Mouse (Mus musculus) midbrain, embryonic 12.5 days (tissue): ENCODE data around the gene Ttc16. TPM values are rescaled to one million over a fixed set of nuclear protein-coding genes. Genes with fewer than 3 reads are reported as not detected.

Source experiments
- ATAC-seq: fragments of 200-750 bp; cut with Nextera tagmentation; 2 replicates; pipeline ENCODE4 v1.8.0; 2017; ENCODE audit warnings: low read depth, moderate TSS enrichment, moderate library complexity; ENCODE audit not compliant: low FRiP score
- H3K27ac ChIP-seq: fragments of 300-500 bp; sonication (generic); replicated peaks from 2 replicates; pipeline ENCODE4 v1.5.1; 2016; ENCODE audit warnings: mild to moderate bottlenecking
- H3K27me3 ChIP-seq: fragments of 300-500 bp; sonication (generic); 2 replicates; pipeline ENCODE4 v1.6.1; 2016; ENCODE audit warnings: mild to moderate bottlenecking
- H3K36me3 ChIP-seq: fragments of 300-500 bp; sonication (generic); 2 replicates; pipeline ENCODE4 v1.6.1; 2016
- H3K4me1 ChIP-seq: fragments of 300-500 bp; sonication (generic); 2 replicates; pipeline ENCODE4 v1.6.1; 2016
- H3K4me2 ChIP-seq: fragments of 300-500 bp; sonication (generic); replicated peaks from 2 replicates; pipeline ENCODE4 v1.6.1; 2016; ENCODE audit warnings: mild to moderate bottlenecking, moderate library complexity
- H3K4me3 ChIP-seq: fragments of 300-500 bp; sonication (generic); 2 replicates; pipeline ENCODE4 v1.5.1; 2016; ENCODE audit warnings: mild to moderate bottlenecking
- H3K9ac ChIP-seq: fragments of 300-500 bp; sonication (generic); replicated peaks from 2 replicates; pipeline ENCODE4 v1.6.1; 2016; ENCODE audit warnings: mild to moderate bottlenecking, moderate library complexity
- H3K9me3 ChIP-seq: fragments of 300-500 bp; sonication (generic); 2 replicates; pipeline ENCODE4 v1.6.1; 2016; ENCODE audit warnings: mild to moderate bottlenecking
- WGBS: fragments of 180-500 bp; shearing (Covaris S2); methylation state at CpG from one replicate; pipeline ENCODE4 v1.1.7; 2016; 5-methylcytosine and 5-hydroxymethylcytosine counted together
- polyA plus RNA-seq: library from polyadenylated mRNA; unstranded; fragments of >200 nt; fragmentation: Nextera tagmentation; extraction: Ambion mirVana; gene quantifications from 2 replicates; pipeline ENCODE4 v1.2.1, GENCODE M21; 2016

The Ttc16 gene
- polyA plus RNA-seq, 1 experiment from 2014 or later, result 0.20 TPM

- Histone ChIP-seq H3K27me3 (peaks cover 14% of the 10 kb centered on the region), H3K9me3 (no peaks in the 10 kb centered on the region), H3K27ac (peak within 1 kb of the TSS; percentile 87), H3K4me3 (peak within 1 kb of the TSS; percentile 69), H3K4me2 (peak within 1 kb of the TSS; percentile 56), H3K9ac (peak within 1 kb of the TSS; percentile 77), H3K36me3 (peaks cover 46% of the 10 kb centered on the region), H3K4me1 (peaks cover 10% of the 10 kb centered on the region)
- ATAC-seq, result peak; percentile 91
- under 1% methylated on average over 66 of the region's 66 CpGs for WGBS
These were observed 18.2 kb downstream of the Ttc16 start, which contains the start of gene Tor2a for GRCm38 (mm10) chr2:32757056-32757845. Gene Tor2a, plus strand, starts transcription at chr2:32757234.

- 31% methylated on average over 6 of the region's 6 CpGs for WGBS
- Histone ChIP-seq H3K4me3 (peak overlapping the region; percentile 69), H3K9me3 (no peaks in the 10 kb centered on the region)
These were observed 18.8 kb downstream of the Ttc16 start for GRCm38 (mm10) chr2:32756674-32757055.

GRCm38 (mm10) chr2:32752181-32752580 is 23.3 kb downstream of the Ttc16 start:
- Histone ChIP-seq H3K4me2 (peak overlapping the region; percentile 51), H3K9ac (peak overlapping the region; percentile 1; the same call in 1 of the 2 replicates), H3K4me3 (peak overlapping the region; percentile 37; the same call in 1 of the 2 replicates), H3K27me3 (peaks cover 16% of the 10 kb centered on the region), H3K36me3 (peaks cover 49% of the 10 kb centered on the region), H3K4me1 (peaks cover 26% of the 10 kb centered on the region), H3K9me3 (no peaks in the 10 kb centered on the region), H3K27ac (peak overlapping the region; percentile 75; the same call in 1 of the 2 replicates)
- ATAC-seq, result no peak
- WGBS, result 62% methylated on average over 10 of the region's 10 CpGs

More at GRCm38 (mm10) chr2:32756674-32757055, 18.8 kb downstream of the Ttc16 start:
- Histone ChIP-seq H3K36me3 (peaks cover 40% of the 10 kb centered on the region), H3K27ac (no peak overlapping the region), H3K4me2 (peak overlapping the region; percentile 35), H3K4me1 (peaks cover 16% of the 10 kb centered on the region), H3K9ac (no peak overlapping the region), H3K27me3 (peaks cover 16% of the 10 kb centered on the region)
- ATAC-seq, result peak; percentile 50

- Histone ChIP-seq H3K4me1 (peaks cover 25% of the 10 kb centered on the region), H3K36me3 (peaks cover 54% of the 10 kb centered on the region), H3K27me3 (peaks cover 16% of the 10 kb centered on the region), H3K27ac (peak overlapping the region; percentile 75), H3K4me3 (peak overlapping the region; percentile 37), H3K9me3 (no peaks in the 10 kb centered on the region), H3K4me2 (peak overlapping the region; percentile 51), H3K9ac (peak overlapping the region; percentile 49)
- no peak for ATAC-seq
- WGBS, result 18% methylated on average over 8 of the region's 10 CpGs
These were observed 23.8 kb downstream of the Ttc16 start for GRCm38 (mm10) chr2:32751665-32752033.

- Histone ChIP-seq H3K4me2 (peak overlapping the region; percentile 51), H3K4me3 (peak overlapping the region; percentile 37), H3K36me3 (peaks cover 60% of the 10 kb centered on the region), H3K9ac (peak overlapping the region; percentile 49), H3K4me1 (peaks cover 24% of the 10 kb centered on the region), H3K27me3 (peaks cover 16% of the 10 kb centered on the region), H3K9me3 (no peaks in the 10 kb centered on the region), H3K27ac (peak overlapping the region; percentile 75)
- 9% methylated on average over 31 of the region's 31 CpGs for WGBS
- peak; percentile 86 for ATAC-seq
These were observed 24.4 kb downstream of the Ttc16 start for GRCm38 (mm10) chr2:32750887-32751664.

GRCm38 (mm10) chr2:32750199-32750598 is 25.2 kb downstream of the Ttc16 start:
- H3K4me1 ChIP-seq, result peaks cover 24% of the 10 kb centered on the region
- H3K27ac ChIP-seq, result peak overlapping the region; percentile 75
- H3K9ac ChIP-seq, result no peak overlapping the region
- no peak overlapping the region for H3K4me3 ChIP-seq
- H3K9me3 ChIP-seq, result no peaks in the 10 kb centered on the region
- ATAC-seq, result no peak
- peaks cover 69% of the 10 kb centered on the region for H3K36me3 ChIP-seq
- 77% methylated on average over 7 of the region's 7 CpGs for WGBS
- peaks cover 16% of the 10 kb centered on the region for H3K27me3 ChIP-seq
- H3K4me2 ChIP-seq, result peak overlapping the region; percentile 51; the same call in 1 of the 2 replicates

- Histone ChIP-seq H3K4me3 (no peak overlapping the region), H3K9me3 (no peaks in the 10 kb centered on the region), H3K27ac (no peak overlapping the region), H3K4me2 (no peak overlapping the region), H3K4me1 (peaks cover 24% of the 10 kb centered on the region), H3K27me3 (peaks cover 16% of the 10 kb centered on the region), H3K36me3 (peaks cover 62% of the 10 kb centered on the region), H3K9ac (no peak overlapping the region)
- no peak for ATAC-seq
- 93% methylated on average over 16 of the region's 16 CpGs for WGBS
These were observed 26.4 kb downstream of the Ttc16 start for GRCm38 (mm10) chr2:32749082-32749481.

GRCm38 (mm10) chr2:32744272-32744982 is 31.0 kb downstream of the Ttc16 start:
- no peak overlapping the region for H3K4me3 ChIP-seq
- H3K36me3 ChIP-seq, result peaks cover 40% of the 10 kb centered on the region
- no peak overlapping the region for H3K27ac ChIP-seq
- WGBS, result 83% methylated on average over 15 of the region's 15 CpGs
- no peak overlapping the region for H3K9ac ChIP-seq
- H3K4me2 ChIP-seq, result no peak overlapping the region
- no peaks in the 10 kb centered on the region for H3K9me3 ChIP-seq
- peaks cover 32% of the 10 kb centered on the region for H3K4me1 ChIP-seq
- 0 out of 2 replicates have a peak, but pooled peaks cover 9% of the 10 kb centered on the region for H3K27me3 ChIP-seq
- ATAC-seq, result no peak

- peak overlapping the region; percentile 87 for H3K27ac ChIP-seq
- H3K27me3 ChIP-seq, result 0 out of 2 replicates have a peak, but pooled peaks cover 9% of the 10 kb centered on the region
- 6% methylated on average over 17 of the region's 18 CpGs for WGBS
- H3K9ac ChIP-seq, result peak overlapping the region; percentile 86
- H3K9me3 ChIP-seq, result no peaks in the 10 kb centered on the region
- peak; percentile 92 for ATAC-seq
- peak overlapping the region; percentile 87 for H3K4me3 ChIP-seq
- peaks cover 23% of the 10 kb centered on the region for H3K36me3 ChIP-seq
- peaks cover 32% of the 10 kb centered on the region for H3K4me1 ChIP-seq
- peak overlapping the region; percentile 99 for H3K4me2 ChIP-seq
These were observed 33.3 kb downstream of the Ttc16 start for GRCm38 (mm10) chr2:32742173-32742531.

GRCm38 (mm10) chr2:32741273-32742172 is 33.9 kb downstream of the Ttc16 start:
- Histone ChIP-seq H3K36me3 (peaks cover 17% of the 10 kb centered on the region), H3K27me3 (0 out of 2 replicates have a peak, but pooled peaks cover 9% of the 10 kb centered on the region), H3K9ac (peak overlapping the region; percentile 86), H3K4me2 (peak overlapping the region; percentile 99), H3K27ac (peak overlapping the region; percentile 87), H3K9me3 (no peaks in the 10 kb centered on the region), H3K4me3 (peak overlapping the region; percentile 87), H3K4me1 (peaks cover 32% of the 10 kb centered on the region)
- WGBS, result 2% methylated on average over 47 of the region's 58 CpGs
- peak; percentile 83 for ATAC-seq

- no peak for ATAC-seq
- H3K4me2 ChIP-seq, result peak within 1 kb of the TSS; percentile 99
These were observed 34.5 kb downstream of the Ttc16 start, which contains the start of gene 6330409D20Rik for GRCm38 (mm10) chr2:32740916-32741272. Gene 6330409D20Rik, minus strand, starts transcription at chr2:32741016.

More at GRCm38 (mm10) chr2:32740916-32741272, 34.5 kb downstream of the Ttc16 start, which contains the start of gene 6330409D20Rik:
- Histone ChIP-seq H3K4me1 (peaks cover 32% of the 10 kb centered on the region), H3K9ac (peak within 1 kb of the TSS; percentile 86), H3K36me3 (peaks cover 10% of the 10 kb centered on the region), H3K4me3 (peak within 1 kb of the TSS; percentile 87), H3K27me3 (0 out of 2 replicates have a peak, but pooled peaks cover 9% of the 10 kb centered on the region), H3K9me3 (no peaks in the 10 kb centered on the region), H3K27ac (peak within 1 kb of the TSS; percentile 87)
- WGBS, result 5% methylated on average over 11 of the region's 11 CpGs
